Mouse (Mus musculus) hindbrain, embryonic 16.5 days (tissue): ENCODE measurements around the gene Tectb. TPM values are rescaled to one million over a fixed set of nuclear protein-coding genes. Genes with fewer than 3 reads are reported as not detected.

Source experiments
- ATAC-seq: fragments of 200-750 bp; cut with Nextera tagmentation; 2 replicates; pipeline ENCODE4 v1.8.0; 2017; ENCODE audit warnings: moderate TSS enrichment, moderate library complexity
- H3K27ac ChIP-seq: fragments of 300-500 bp; sonication (generic); 2 replicates; pipeline ENCODE4 v1.5.1; 2014; ENCODE audit warnings: low read depth, mild to moderate bottlenecking, control low read depth, low read length, moderate library complexity
- H3K27me3 ChIP-seq: fragments of 300-500 bp; sonication (generic); replicated peaks from 2 replicates; pipeline ENCODE4 v1.6.1; 2014; ENCODE audit warnings: low read length; ENCODE audit not compliant: control insufficient read depth, insufficient read depth
- H3K36me3 ChIP-seq: fragments of 300-500 bp; sonication (generic); 2 replicates; pipeline ENCODE4 v1.6.1; 2014; ENCODE audit warnings: mild to moderate bottlenecking, low read length, moderate library complexity, mixed read lengths; ENCODE audit not compliant: control insufficient read depth, insufficient read depth
- H3K4me1 ChIP-seq: fragments of 300-500 bp; sonication (generic); 2 replicates; pipeline ENCODE4 v1.6.1; 2014; ENCODE audit warnings: low read depth, low read length; ENCODE audit not compliant: control insufficient read depth, insufficient read depth
- H3K4me2 ChIP-seq: fragments of 300-500 bp; sonication (generic); 2 replicates; pipeline ENCODE4 v1.6.1; 2014; ENCODE audit warnings: mild to moderate bottlenecking, low read length, control low read depth, moderate library complexity
- H3K4me3 ChIP-seq: fragments of 300-500 bp; sonication (generic); 2 replicates; pipeline ENCODE4 v1.5.1; 2014; ENCODE audit warnings: mild to moderate bottlenecking, low read length, control low read depth, moderate library complexity
- H3K9ac ChIP-seq: fragments of 300-500 bp; sonication (generic); 2 replicates; pipeline ENCODE4 v1.6.1; 2014; ENCODE audit warnings: low read depth, mild to moderate bottlenecking, control low read depth, low read length, moderate library complexity
- H3K9me3 ChIP-seq: fragments of 300-500 bp; sonication (generic); 2 replicates; pipeline ENCODE4 v1.6.1; 2014; ENCODE audit warnings: mild to moderate bottlenecking, low read length, moderate library complexity; ENCODE audit not compliant: control insufficient read depth
- WGBS: fragments of 180-500 bp; shearing (Covaris S2); extraction: QIAGEN DNeasy Blood & Tissue Kit; methylation state at CpG from one replicate; pipeline ENCODE4 v1.1.7; 2014; 5-methylcytosine and 5-hydroxymethylcytosine counted together
- polyA plus RNA-seq: library from polyadenylated mRNA; unstranded; fragments of >200 nt; fragmentation: Nextera tagmentation; extraction: Ambion mirVana; gene quantifications from 2 replicates; pipeline ENCODE4 v1.2.1, GENCODE M21; 2015

The Tectb gene
- polyA plus RNA-seq, 1 experiment from 2014 or later, result not detected

DNA sequence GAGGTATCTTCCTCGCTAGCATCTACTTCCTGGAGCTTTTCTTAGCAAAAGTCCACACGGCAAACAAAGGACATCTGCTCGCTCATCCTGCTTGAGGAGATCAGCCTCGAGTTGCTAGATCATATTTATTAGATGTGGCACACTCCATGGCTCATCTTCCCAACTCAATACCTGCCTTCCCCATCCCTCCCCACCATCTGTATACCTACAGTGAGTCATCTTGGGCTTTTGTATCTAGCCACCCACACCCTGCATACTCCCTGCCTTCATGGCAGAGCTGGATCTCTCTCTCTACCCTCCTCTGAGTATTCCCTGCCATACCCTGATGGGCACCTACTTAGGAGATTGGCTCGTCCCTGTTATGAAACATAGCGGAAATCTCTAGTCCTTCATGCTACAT lies 40.7 kb downstream of the Tectb start:
- Histone ChIP-seq H3K36me3 (no peaks in the 10 kb centered on the region), H3K4me2 (no peak overlapping the region), H3K4me1 (peaks cover 3% of the 10 kb centered on the region; the same call in 1 of the 2 replicates), H3K9ac (no peak overlapping the region), H3K4me3 (no peak overlapping the region), H3K27ac (no peak overlapping the region), H3K9me3 (no peaks in the 10 kb centered on the region), H3K27me3 (no peaks in the 10 kb centered on the region)
- 88% methylated on average over 6 of the region's 6 CpGs for WGBS
- no peak for ATAC-seq

DNA sequence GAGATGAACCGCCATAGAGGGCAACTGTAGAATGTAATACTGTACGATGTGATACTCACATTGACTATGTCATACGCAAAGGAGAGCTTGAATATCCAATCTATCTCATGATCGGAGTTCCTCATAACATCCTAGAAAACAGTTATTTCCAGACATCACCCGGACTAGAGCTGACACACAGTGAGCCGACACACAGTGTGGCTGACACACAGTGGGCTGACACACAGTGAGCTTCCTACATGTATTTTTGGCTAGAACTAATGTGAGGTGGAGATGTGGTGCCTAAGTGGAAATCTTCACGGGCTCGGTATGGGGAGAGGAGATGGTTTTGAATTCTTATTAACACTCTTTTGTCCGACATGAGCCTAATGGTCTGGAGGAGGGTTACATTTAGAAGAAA lies 41.7 kb downstream of the Tectb start:
- no peaks in the 10 kb centered on the region for H3K36me3 ChIP-seq
- 94% methylated on average over 9 of the region's 9 CpGs for WGBS
- no peak overlapping the region for H3K9ac ChIP-seq
- no peak overlapping the region for H3K4me2 ChIP-seq
- H3K4me3 ChIP-seq, result no peak overlapping the region
- no peak overlapping the region for H3K27ac ChIP-seq
- peaks cover 3% of the 10 kb centered on the region; the same call in 1 of the 2 replicates for H3K4me1 ChIP-seq
- no peaks in the 10 kb centered on the region for H3K9me3 ChIP-seq
- ATAC-seq, result no peak
- H3K27me3 ChIP-seq, result no peaks in the 10 kb centered on the region

GRCm38 (mm10) chr19:55226621-55227020 lies 46.1 kb downstream of the Tectb start:
- Histone ChIP-seq H3K9ac (no peak overlapping the region), H3K9me3 (no peaks in the 10 kb centered on the region), H3K27me3 (no peaks in the 10 kb centered on the region), H3K4me3 (no peak overlapping the region), H3K36me3 (no peaks in the 10 kb centered on the region), H3K4me2 (no peak overlapping the region), H3K4me1 (no peaks in the 10 kb centered on the region), H3K27ac (no peak overlapping the region)
- 56% methylated on average over 5 of the region's 5 CpGs for WGBS
- ATAC-seq, result no peak

DNA sequence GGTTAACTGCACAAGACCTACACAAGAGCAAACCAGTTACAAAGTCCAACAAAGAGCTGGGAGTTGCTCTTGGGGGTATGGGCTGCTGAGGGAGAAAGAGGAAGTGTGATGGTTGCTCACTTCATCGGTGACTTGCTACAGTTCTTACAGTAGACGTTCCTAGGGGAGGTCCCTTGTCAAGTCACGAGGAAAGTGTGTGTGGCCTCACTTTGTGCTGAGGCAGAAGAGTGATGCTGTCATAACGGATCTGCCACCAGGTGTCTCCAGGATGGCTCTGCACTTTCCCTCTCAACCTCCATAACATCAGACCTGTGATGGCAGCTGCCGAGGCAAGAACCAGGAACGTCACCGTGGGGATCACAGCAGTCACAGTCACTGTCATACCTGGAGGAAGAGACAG lies 46.6 kb downstream of the Tectb start:
- no peaks in the 10 kb centered on the region for H3K36me3 ChIP-seq
- no peaks in the 10 kb centered on the region for H3K27me3 ChIP-seq
- H3K9ac ChIP-seq, result no peak overlapping the region
- no peak for ATAC-seq
- H3K27ac ChIP-seq, result no peak overlapping the region
- no peaks in the 10 kb centered on the region for H3K4me1 ChIP-seq
- no peak overlapping the region for H3K4me3 ChIP-seq
- H3K4me2 ChIP-seq, result no peak overlapping the region
- WGBS, result 89% methylated on average over 7 of the region's 7 CpGs
- no peaks in the 10 kb centered on the region for H3K9me3 ChIP-seq

DNA sequence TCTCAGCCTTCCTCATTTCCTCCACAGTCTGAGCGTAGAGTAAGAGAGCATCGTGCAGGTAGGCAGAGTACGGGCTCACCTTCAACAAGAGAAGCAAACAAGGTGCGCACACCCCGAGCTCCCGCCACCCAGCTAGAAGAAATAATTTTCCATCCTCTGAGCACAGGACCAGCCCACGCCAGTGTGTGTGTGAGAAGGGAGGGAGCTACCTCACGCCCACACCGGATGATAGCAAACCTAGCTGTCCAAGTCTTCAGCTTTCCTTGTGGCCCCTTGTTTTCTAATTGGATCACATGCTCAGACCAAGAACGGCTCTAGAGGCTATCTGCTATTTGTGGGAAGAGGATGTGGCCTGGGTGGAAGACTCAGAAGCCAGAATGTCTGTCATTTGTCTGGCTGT lies 50.5 kb downstream of the Tectb start:
- 78% methylated on average over 10 of the region's 10 CpGs for WGBS
- Histone ChIP-seq H3K27me3 (no peaks in the 10 kb centered on the region), H3K9me3 (no peaks in the 10 kb centered on the region), H3K9ac (no peak overlapping the region), H3K4me2 (no peak overlapping the region), H3K27ac (no peak overlapping the region), H3K36me3 (no peaks in the 10 kb centered on the region), H3K4me1 (no peaks in the 10 kb centered on the region), H3K4me3 (no peak overlapping the region)
- no peak for ATAC-seq

DNA sequence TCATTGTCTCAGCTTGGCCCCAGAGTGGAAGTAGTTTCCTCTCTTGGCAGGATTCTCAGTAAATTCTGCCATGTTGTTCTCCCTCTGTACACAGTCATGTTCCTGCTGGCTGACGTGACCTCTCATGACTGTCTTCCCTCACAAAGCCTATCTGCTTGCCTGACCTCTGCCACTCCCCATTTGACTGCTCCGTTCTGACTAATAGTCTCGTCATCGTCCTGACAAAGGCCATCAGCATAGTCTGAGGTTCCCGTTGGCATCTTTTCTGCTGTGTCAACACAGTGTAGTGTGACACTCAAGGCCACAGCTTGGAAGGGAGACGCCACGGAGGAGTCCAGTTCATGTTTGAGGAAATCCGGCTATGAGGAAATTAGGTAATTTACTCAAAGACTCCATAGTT lies 51.6 kb downstream of the Tectb start:
- WGBS, result 55% methylated on average over 8 of the region's 8 CpGs
- no peaks in the 10 kb centered on the region for H3K36me3 ChIP-seq
- no peaks in the 10 kb centered on the region for H3K9me3 ChIP-seq
- H3K4me1 ChIP-seq, result no peaks in the 10 kb centered on the region
- no peak overlapping the region for H3K4me2 ChIP-seq
- ATAC-seq, result no peak
- no peak overlapping the region for H3K27ac ChIP-seq
- H3K9ac ChIP-seq, result no peak overlapping the region
- H3K27me3 ChIP-seq, result no peaks in the 10 kb centered on the region
- H3K4me3 ChIP-seq, result no peak overlapping the region

DNA sequence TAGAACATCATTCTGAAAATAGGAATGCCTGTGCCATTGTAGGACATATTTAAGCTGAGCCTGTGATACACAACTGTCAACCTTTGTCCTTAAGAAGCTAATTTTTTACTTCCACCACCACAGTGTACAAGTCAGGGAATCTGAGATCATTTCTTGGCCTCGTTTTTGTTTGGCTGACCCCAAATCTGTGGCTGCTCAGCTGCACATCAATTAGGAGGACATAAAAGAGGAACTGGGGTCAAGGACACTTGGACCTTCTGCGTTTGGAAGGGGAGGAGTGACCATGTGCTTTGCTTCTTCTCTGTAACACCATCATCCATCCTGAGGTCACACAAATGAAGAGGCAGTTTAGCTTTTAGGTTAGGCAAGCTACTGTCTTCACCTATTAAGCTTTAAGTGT lies 55.5 kb downstream of the Tectb start:
- Histone ChIP-seq H3K9me3 (no peaks in the 10 kb centered on the region), H3K4me2 (no peak overlapping the region), H3K9ac (no peak overlapping the region), H3K4me3 (no peak overlapping the region), H3K27ac (no peak overlapping the region), H3K27me3 (no peaks in the 10 kb centered on the region), H3K4me1 (no peaks in the 10 kb centered on the region), H3K36me3 (no peaks in the 10 kb centered on the region)
- 53% methylated on average over 2 of the region's 2 CpGs for WGBS
- no peak for ATAC-seq

- H3K4me3 ChIP-seq, result no peak overlapping the region
- H3K4me1 ChIP-seq, result no peaks in the 10 kb centered on the region
- ATAC-seq, result no peak
- 80% methylated on average over 5 of the region's 5 CpGs for WGBS
- H3K36me3 ChIP-seq, result no peaks in the 10 kb centered on the region
- no peak overlapping the region for H3K9ac ChIP-seq
- no peaks in the 10 kb centered on the region for H3K9me3 ChIP-seq
- no peak overlapping the region for H3K27ac ChIP-seq
- no peaks in the 10 kb centered on the region for H3K27me3 ChIP-seq
- no peak overlapping the region for H3K4me2 ChIP-seq
Observed at GRCm38 (mm10) chr19:55236564-55236963, 56.0 kb downstream of the Tectb start.

GRCm38 (mm10) chr19:55239766-55240426 lies 59.4 kb downstream of the Tectb start:
- Histone ChIP-seq H3K36me3 (no peaks in the 10 kb centered on the region), H3K4me3 (no peak overlapping the region), H3K4me2 (no peak overlapping the region), H3K4me1 (no peaks in the 10 kb centered on the region), H3K9me3 (no peaks in the 10 kb centered on the region), H3K27me3 (no peaks in the 10 kb centered on the region), H3K27ac (no peak overlapping the region), H3K9ac (no peak overlapping the region)
- no peak for ATAC-seq
- 71% methylated on average over 6 of the region's 6 CpGs for WGBS
